In genomic region chr3:37715734-37716133, GRCm38 (mm10) we compare ENCODE assay signal across 20 mouse cellular contexts. TPM values are rescaled to one million over a fixed set of nuclear protein-coding genes. Genes with fewer than 3 reads are reported as not detected.
DNase-seq lines count a peak whose midpoint lies in the region; ATAC-seq and TF ChIP-seq lines count a peak whose summit lies in the region.
"Had no signal": no experiment of that assay in that cellular context is flagged by ENCODE, and none has a peak within 500 bp of the region (broad histone marks: within the 10 kb centered on the region; RNA-seq: fewer than 3 reads in every experiment).

No protein-coding gene starts in this region.

- 75% methylated on average over 7 of the region's 7 CpGs for WGBS in intestine, embryonic 16.5 days
- 84% methylated on average over 7 of the region's 7 CpGs for WGBS in intestine, embryonic 15.5 days
- 80% methylated on average over 7 of the region's 7 CpGs for WGBS in limb, embryonic 11.5 days
- 87% methylated on average over 7 of the region's 7 CpGs for WGBS in forebrain, embryonic 13.5 days
- WGBS in lung, adult 2 months, result 75% methylated on average over 7 of the region's 7 CpGs
- WGBS in forebrain, embryonic 14.5 days, result 83% methylated on average over 7 of the region's 7 CpGs

- no peaks in the 10 kb centered on the region for H3K27me3 ChIP-seq in intestine, embryonic 16.5 days (replicated peaks; ENCODE audit: control insufficient read depth, insufficient read depth, low read length)
- no peaks in the 10 kb centered on the region for H3K27me3 ChIP-seq in intestine, embryonic 15.5 days (replicated peaks)
- H3K27me3 ChIP-seq in testis, adult 2 months (ENCODE audit: control insufficient read depth, insufficient read depth, low read length), result no peaks in the 10 kb centered on the region
- H3K27me3 ChIP-seq in limb, embryonic 11.5 days (ENCODE audit: control insufficient read depth, insufficient read depth, low read length), result no peaks in the 10 kb centered on the region
- no peaks in the 10 kb centered on the region for H3K27me3 ChIP-seq in forebrain, embryonic 13.5 days
- H3K27me3 ChIP-seq in forebrain, embryonic 14.5 days (replicated peaks; ENCODE audit: control insufficient read depth, insufficient read depth, low read length), result no peaks in the 10 kb centered on the region
- H3K27me3 ChIP-seq: embryonic facial prominence, embryonic 12.5 days; midbrain, embryonic 13.5 days; stomach, embryonic 15.5 days had no signal

- H3K9me3 ChIP-seq in intestine, embryonic 16.5 days (ENCODE audit: control insufficient read depth, low read length), result no peaks in the 10 kb centered on the region
- H3K9me3 ChIP-seq in intestine, embryonic 15.5 days, result no peaks in the 10 kb centered on the region
- no peaks in the 10 kb centered on the region; the same call in 1 of the 2 replicates for H3K9me3 ChIP-seq in limb, embryonic 11.5 days (ENCODE audit: control insufficient read depth, low read length)
- H3K9me3 ChIP-seq in forebrain, embryonic 13.5 days (replicated peaks), result no peaks in the 10 kb centered on the region
- no peaks in the 10 kb centered on the region for H3K9me3 ChIP-seq in forebrain, embryonic 14.5 days (replicated peaks; ENCODE audit: control insufficient read depth, low read length)
- H3K9me3 ChIP-seq: embryonic facial prominence, embryonic 12.5 days; heart, embryonic 13.5 days; midbrain, embryonic 13.5 days; stomach, embryonic 15.5 days had no signal

- no peak for TF ChIP-seq POLR2A in testis, adult 2 months (IDR thresholded peaks at IDR 0.05; ENCODE audit: control insufficient read depth, low read depth, low read length)
- TF ChIP-seq POLR2A in lung, adult 2 months (IDR thresholded peaks at IDR 0.05; ENCODE audit: borderline replicate concordance, extremely low read depth, low read depth, low read length), result no peak

- no peak for TF ChIP-seq CTCF in testis, adult 2 months (IDR thresholded peaks at IDR 0.05; ENCODE audit: control insufficient read depth, insufficient read depth, insufficient replicate concordance, low read depth, low read length)
- TF ChIP-seq CTCF in lung, adult 2 months (IDR thresholded peaks at IDR 0.05; ENCODE audit: insufficient read depth, low read length), result no peak

- H3K4me2 ChIP-seq in intestine, embryonic 16.5 days (ENCODE audit: low read depth, low read length), result no peak overlapping the region
- H3K4me2 ChIP-seq in intestine, embryonic 15.5 days (replicated peaks), result no peak overlapping the region
- no peak overlapping the region for H3K4me2 ChIP-seq in limb, embryonic 11.5 days (ENCODE audit: low read depth, severe bottlenecking)
- H3K4me2 ChIP-seq in forebrain, embryonic 13.5 days, result no peak overlapping the region
- no peak overlapping the region for H3K4me2 ChIP-seq in forebrain, embryonic 14.5 days (ENCODE audit: low read length)
- H3K4me2 ChIP-seq: embryonic facial prominence, embryonic 12.5 days; heart, embryonic 13.5 days; midbrain, embryonic 13.5 days; stomach, embryonic 15.5 days had no signal

- no peaks in the 10 kb centered on the region for H3K36me3 ChIP-seq in intestine, embryonic 16.5 days (ENCODE audit: control insufficient read depth, insufficient read depth, low read length)
- no peaks in the 10 kb centered on the region for H3K36me3 ChIP-seq in intestine, embryonic 15.5 days
- no peaks in the 10 kb centered on the region for H3K36me3 ChIP-seq in testis, adult 2 months (ENCODE audit: control insufficient read depth, insufficient read depth, low read length)
- no peaks in the 10 kb centered on the region for H3K36me3 ChIP-seq in limb, embryonic 11.5 days (ENCODE audit: control insufficient read depth, insufficient read depth, low read length)
- H3K36me3 ChIP-seq in forebrain, embryonic 13.5 days (ENCODE audit: poor library complexity, severe bottlenecking), result no peaks in the 10 kb centered on the region
- no peaks in the 10 kb centered on the region for H3K36me3 ChIP-seq in forebrain, embryonic 14.5 days (ENCODE audit: control insufficient read depth, insufficient read depth, low read length)
- H3K36me3 ChIP-seq: embryonic facial prominence, embryonic 12.5 days; heart, embryonic 13.5 days; midbrain, embryonic 13.5 days; stomach, embryonic 15.5 days had no signal

- 0 out of 2 replicates have a peak, but pooled peaks have one; percentile 36 for ATAC-seq in intestine, embryonic 16.5 days
- no peak; the same call in 1 of the 2 replicates for ATAC-seq in intestine, embryonic 15.5 days
- ATAC-seq in limb, embryonic 11.5 days (ENCODE audit: insufficient number of reproducible peaks, low FRiP score, low TSS enrichment, low read depth), result no peak
- no peak for ATAC-seq in forebrain, embryonic 13.5 days
- ATAC-seq in forebrain, embryonic 14.5 days, result no peak
- ATAC-seq: forebrain, postnatal 0 days; hindbrain, embryonic 16.5 days; lung, postnatal 0 days; midbrain, embryonic 13.5 days had no signal

- no peak overlapping the region for H3K9ac ChIP-seq in intestine, embryonic 16.5 days (ENCODE audit: low read depth, low read length)
- H3K9ac ChIP-seq in intestine, embryonic 15.5 days, result no peak overlapping the region
- H3K9ac ChIP-seq in limb, embryonic 11.5 days (ENCODE audit: low read length), result no peak overlapping the region
- no peak overlapping the region for H3K9ac ChIP-seq in forebrain, embryonic 13.5 days
- no peak overlapping the region for H3K9ac ChIP-seq in forebrain, embryonic 14.5 days (ENCODE audit: low read length)
- H3K9ac ChIP-seq: embryonic facial prominence, embryonic 12.5 days; forebrain, postnatal 0 days; heart, embryonic 13.5 days; midbrain, embryonic 13.5 days; stomach, embryonic 15.5 days had no signal

- H3K27ac ChIP-seq in intestine, embryonic 16.5 days (ENCODE audit: low read length), result no peak overlapping the region
- H3K27ac ChIP-seq in intestine, embryonic 15.5 days, result no peak overlapping the region
- no peak overlapping the region for H3K27ac ChIP-seq in testis, adult 2 months (ENCODE audit: control insufficient read depth, insufficient read depth, low read depth, low read length)
- 0 out of 2 replicates have a peak overlapping the region, but pooled peaks have one; percentile 6 for H3K27ac ChIP-seq in limb, embryonic 11.5 days (replicated peaks; ENCODE audit: low read depth, low read length)
- H3K27ac ChIP-seq in forebrain, embryonic 13.5 days, result no peak overlapping the region
- H3K27ac ChIP-seq in forebrain, embryonic 14.5 days (ENCODE audit: low read depth, low read length), result no peak overlapping the region
- H3K27ac ChIP-seq: embryonic facial prominence, embryonic 12.5 days; heart, embryonic 13.5 days; midbrain, embryonic 13.5 days; stomach, embryonic 15.5 days had no signal

- H3K4me3 ChIP-seq in intestine, embryonic 16.5 days (ENCODE audit: low read length), result no peak overlapping the region
- H3K4me3 ChIP-seq in intestine, embryonic 15.5 days (replicated peaks), result no peak overlapping the region
- H3K4me3 ChIP-seq in testis, adult 2 months (ENCODE audit: control insufficient read depth, low read depth, low read length), result peak overlapping the region; percentile 5
- no peak overlapping the region for H3K4me3 ChIP-seq in limb, embryonic 11.5 days (ENCODE audit: low read depth, low read length)
- no peak overlapping the region for H3K4me3 ChIP-seq in forebrain, embryonic 13.5 days
- no peak overlapping the region for H3K4me3 ChIP-seq in lung, adult 2 months (replicated peaks; ENCODE audit: extremely low read depth, low read depth, low read length)
- H3K4me3 ChIP-seq in forebrain, embryonic 14.5 days (ENCODE audit: low read depth, low read length), result no peak overlapping the region
- H3K4me3 ChIP-seq: embryonic facial prominence, embryonic 12.5 days; heart, embryonic 13.5 days; midbrain, embryonic 13.5 days; myocyte; stomach, embryonic 15.5 days had no signal

- DNase-seq in testis, postnatal 10 days (ENCODE audit: low spot score), result no peak
- no peak for DNase-seq in limb, embryonic 11.5 days (ENCODE audit: low spot score)
- no peak for DNase-seq in lung, adult 2 months
- DNase-seq in forebrain, embryonic 14.5 days (ENCODE audit: low spot score), result no peak
- DNase-seq: cerebellum, adult 8-10 months; forebrain, postnatal 0 days; heart, postnatal 4 days; kidney, adult 2 months; kidney, postnatal 25 days had no signal

- H3K4me1 ChIP-seq in intestine, embryonic 16.5 days (ENCODE audit: control insufficient read depth, insufficient read depth, low read length), result peaks cover 4% of the 10 kb centered on the region; the same call in 1 of the 2 replicates
- no peaks in the 10 kb centered on the region for H3K4me1 ChIP-seq in intestine, embryonic 15.5 days (replicated peaks)
- no peaks in the 10 kb centered on the region for H3K4me1 ChIP-seq in testis, adult 2 months (ENCODE audit: control insufficient read depth, insufficient read depth, low read length)
- no peaks in the 10 kb centered on the region for H3K4me1 ChIP-seq in limb, embryonic 11.5 days (ENCODE audit: control insufficient read depth, insufficient read depth, low read length)
- 0 out of 2 replicates have a peak, but pooled peaks cover 2% of the 10 kb centered on the region for H3K4me1 ChIP-seq in forebrain, embryonic 13.5 days
- no peaks in the 10 kb centered on the region for H3K4me1 ChIP-seq in lung, adult 2 months (ENCODE audit: control insufficient read depth, insufficient read depth, low read length)
- H3K4me1 ChIP-seq in forebrain, embryonic 14.5 days (ENCODE audit: control insufficient read depth, insufficient read depth, low read length), result no peaks in the 10 kb centered on the region
- H3K4me1 ChIP-seq: midbrain, embryonic 13.5 days had no signal

RNA-seq across cellular contexts. Expression of gene Gm5148, which starts 8.6 kb away (rescaled TPM):
- 4.0 and 5.9 TPM in 2 replicates for polyA plus RNA-seq in intestine, embryonic 16.5 days (2015; fragmentation: Nextera tagmentation; extraction: Ambion mirVana)
- 4.8 and 5.1 TPM in 2 replicates for polyA plus RNA-seq in intestine, embryonic 15.5 days (2015; fragmentation: Nextera tagmentation; extraction: Ambion mirVana)
- polyA plus RNA-seq in testis, adult 2 months (2012; rRNA removed), result 0.93 and 1.8 TPM in 2 replicates
- 5.6 and 6.0 TPM in 2 replicates for polyA plus RNA-seq in limb, embryonic 11.5 days (2014; fragmentation: Nextera tagmentation; extraction: Ambion mirVana)
- polyA plus RNA-seq in forebrain, embryonic 13.5 days (2015; fragmentation: Nextera tagmentation; extraction: Ambion mirVana), result 5.2 and 5.3 TPM in 2 replicates
- 7.1 and 9.5 TPM in 2 replicates for polyA plus RNA-seq in lung, adult 2 months (2012; rRNA removed)
- polyA plus RNA-seq in forebrain, embryonic 14.5 days (2014; fragmentation: Nextera tagmentation; extraction: Ambion mirVana), result 7.4 and 8.8 TPM in 2 replicates
